28 mouse cellular contexts compared by ENCODE assay signal in genomic region chr9:86926519-86926918, GRCm38 (mm10). TPM values are rescaled to one million over a fixed set of nuclear protein-coding genes. Genes with fewer than 3 reads are reported as not detected.
DNase-seq lines count a peak whose midpoint lies in the region; ATAC-seq and TF ChIP-seq lines count a peak whose summit lies in the region.
"Had no signal": no experiment of that assay in that cellular context is flagged by ENCODE, and none has a peak within 500 bp of the region (broad histone marks: within the 10 kb centered on the region; RNA-seq: fewer than 3 reads in every experiment).

No protein-coding gene starts in this region.

- no peak for TF ChIP-seq CTCF in midbrain, postnatal 0 days (IDR thresholded peaks at IDR 0.05)

- intact Hi-C loops in heart, postnatal 10 days (cut with DNase I), result no loop called here

- peak overlapping the region; percentile 32; the same call in 1 of the 2 replicates for H3K27ac ChIP-seq in heart, embryonic 13.5 days (replicated peaks)
- H3K27ac ChIP-seq in midbrain, embryonic 15.5 days, result no peak overlapping the region
- no peak overlapping the region for H3K27ac ChIP-seq in midbrain, postnatal 0 days (ENCODE audit: low read depth, low read length)
- H3K27ac ChIP-seq: embryonic facial prominence, embryonic 12.5 days; forebrain, embryonic 12.5 days; heart, adult 2 months; heart, embryonic 10.5 days; hindbrain, embryonic 10.5 days; hindbrain, embryonic 13.5 days; intestine, embryonic 15.5 days had no signal

- no peaks in the 10 kb centered on the region for H3K27me3 ChIP-seq in heart, embryonic 13.5 days (replicated peaks)
- no peaks in the 10 kb centered on the region for H3K27me3 ChIP-seq in midbrain, embryonic 15.5 days (replicated peaks)
- no peaks in the 10 kb centered on the region for H3K27me3 ChIP-seq in midbrain, postnatal 0 days (ENCODE audit: insufficient read depth, low read length)
- H3K27me3 ChIP-seq: CH12.LX; embryonic facial prominence, embryonic 12.5 days; forebrain, embryonic 12.5 days; hindbrain, embryonic 13.5 days; intestine, embryonic 15.5 days had no signal

- H3K9ac ChIP-seq in heart, embryonic 13.5 days, result no peak overlapping the region
- no peak overlapping the region for H3K9ac ChIP-seq in midbrain, embryonic 15.5 days
- H3K9ac ChIP-seq in midbrain, postnatal 0 days (replicated peaks; ENCODE audit: low read length, poor library complexity, severe bottlenecking), result no peak overlapping the region
- H3K9ac ChIP-seq: embryonic facial prominence, embryonic 12.5 days; forebrain, embryonic 12.5 days; hindbrain, embryonic 13.5 days; intestine, embryonic 15.5 days had no signal

- no peak overlapping the region for H3K4me2 ChIP-seq in heart, embryonic 13.5 days
- H3K4me2 ChIP-seq in midbrain, embryonic 15.5 days, result no peak overlapping the region
- H3K4me2 ChIP-seq in midbrain, postnatal 0 days (ENCODE audit: low read depth, low read length, poor library complexity, severe bottlenecking), result no peak overlapping the region
- H3K4me2 ChIP-seq: embryonic facial prominence, embryonic 12.5 days; forebrain, embryonic 12.5 days; hindbrain, embryonic 13.5 days; intestine, embryonic 15.5 days had no signal

- H3K4me1 ChIP-seq in heart, embryonic 13.5 days, result peaks cover 5% of the 10 kb centered on the region; the same call in 1 of the 2 replicates
- no peaks in the 10 kb centered on the region for H3K4me1 ChIP-seq in midbrain, embryonic 15.5 days
- no peaks in the 10 kb centered on the region for H3K4me1 ChIP-seq in midbrain, postnatal 0 days (ENCODE audit: insufficient read depth, low read length)
- H3K4me1 ChIP-seq: embryonic facial prominence, embryonic 12.5 days; forebrain, embryonic 12.5 days; intestine, embryonic 15.5 days had no signal

- no peak for DNase-seq in heart, postnatal 10 days
- DNase-seq in midbrain, postnatal 0 days (ENCODE audit: low spot score), result no peak
- peak; percentile 2 for DNase-seq in brain, adult 2 months (ENCODE audit: low read depth, low spot score)
- DNase-seq in urinary bladder, postnatal 14 days (ENCODE audit: low spot score), result no peak
- DNase-seq: adrenal gland, adult 2 months; adrenal gland, postnatal 14 days; B cell, adult 2 months; cerebellum, adult 18-20 months; cerebellum, adult 9-10 months; cerebellum, postnatal 14 days; gastrocnemius, postnatal 10 days; gastrocnemius, postnatal 36 days; heart, adult 2 months; heart, postnatal 36 days had no signal

- no peaks in the 10 kb centered on the region for H3K9me3 ChIP-seq in heart, embryonic 13.5 days
- no peaks in the 10 kb centered on the region for H3K9me3 ChIP-seq in midbrain, embryonic 15.5 days
- H3K9me3 ChIP-seq in midbrain, postnatal 0 days (ENCODE audit: low read length), result no peaks in the 10 kb centered on the region
- H3K9me3 ChIP-seq: embryonic facial prominence, embryonic 12.5 days; forebrain, embryonic 12.5 days; G1E; heart, embryonic 10.5 days; hindbrain, embryonic 10.5 days; hindbrain, embryonic 13.5 days; intestine, embryonic 15.5 days had no signal

- no peaks in the 10 kb centered on the region for H3K36me3 ChIP-seq in heart, embryonic 13.5 days
- no peaks in the 10 kb centered on the region for H3K36me3 ChIP-seq in midbrain, embryonic 15.5 days (replicated peaks)
- H3K36me3 ChIP-seq in midbrain, postnatal 0 days (ENCODE audit: insufficient read depth, low read length), result no peaks in the 10 kb centered on the region
- H3K36me3 ChIP-seq: embryonic facial prominence, embryonic 12.5 days; forebrain, embryonic 12.5 days; G1E; heart, embryonic 10.5 days; hindbrain, embryonic 10.5 days; hindbrain, embryonic 13.5 days; intestine, embryonic 15.5 days had no signal

- no peak for ATAC-seq in heart, embryonic 13.5 days (ENCODE audit: extremely low read depth, insufficient number of reproducible peaks, low FRiP score, low TSS enrichment)
- 0 out of 2 replicates have a peak, but pooled peaks have one; percentile 60 for ATAC-seq in midbrain, embryonic 15.5 days (replicated peaks)
- ATAC-seq in midbrain, postnatal 0 days (ENCODE audit: low FRiP score), result no peak
- ATAC-seq: forebrain, embryonic 16.5 days; hindbrain, embryonic 16.5 days; intestine, embryonic 15.5 days had no signal

- no peak overlapping the region for H3K4me3 ChIP-seq in heart, embryonic 13.5 days
- no peak overlapping the region for H3K4me3 ChIP-seq in midbrain, embryonic 15.5 days
- no peak overlapping the region for H3K4me3 ChIP-seq in midbrain, postnatal 0 days (ENCODE audit: low read depth, low read length)
- H3K4me3 ChIP-seq: embryonic facial prominence, embryonic 12.5 days; erythroblast, embryonic 14.5 days; forebrain, embryonic 12.5 days; heart, adult 2 months; heart, embryonic 10.5 days; hindbrain, embryonic 10.5 days; hindbrain, embryonic 13.5 days; intestine, embryonic 15.5 days had no signal

- 53% methylated on average over 5 of the region's 5 CpGs for WGBS in heart, embryonic 13.5 days
- WGBS in midbrain, embryonic 15.5 days, result 70% methylated on average over 5 of the region's 5 CpGs
- 66% methylated on average over 5 of the region's 5 CpGs for WGBS in midbrain, postnatal 0 days

RNA-seq across cellular contexts. Expression of gene Snap91, which starts 46.1 kb away (rescaled TPM):
- polyA plus RNA-seq in heart, embryonic 13.5 days (2015; fragmentation: Nextera tagmentation; extraction: Ambion mirVana), result 75.7 and 79.1 TPM in 2 replicates
- total RNA-seq in heart, postnatal 10 days (2021), result 10 to 100 TPM; 35.1 to 40.7 TPM
- polyA plus RNA-seq in midbrain, embryonic 15.5 days (2015; fragmentation: Nextera tagmentation; extraction: Ambion mirVana), result 167 and 172 TPM in 2 replicates
- 225 and 247 TPM in 2 replicates for total RNA-seq in midbrain, postnatal 0 days (2014; rRNA removed)
- polyA plus RNA-seq in midbrain, postnatal 0 days (2015; fragmentation: Nextera tagmentation; extraction: Ambion mirVana), result 158 and 161 TPM in 2 replicates
- total RNA-seq: granulocyte monocyte progenitor cell, adult 5-6 weeks had no signal
- polyA plus RNA-seq: G1E had no signal
